Mouse (Mus musculus) MEL (cell line): ENCODE data around the gene Veph1. TPM values are rescaled to one million over a fixed set of nuclear protein-coding genes. Genes with fewer than 3 reads are reported as not detected.

Experiments
- DNase-seq: peaks from one replicate; pipeline ENCODE4 v3.0.0; 2011; ENCODE audit warnings: low read depth, low spot score
- H3K27ac ChIP-seq: 2 replicates; pipeline ENCODE4 v1.5.1; 2012; ENCODE audit warnings: low read depth, mild to moderate bottlenecking, control low read depth, low read length, moderate library complexity; ENCODE audit not compliant: control insufficient read depth
- H3K27me3 ChIP-seq, 2 experiments: fragments of 150-350 bp in 1 of 2; sonication (generic) in 1 of 2; 2 replicates each; pipeline ENCODE4 v1.6.1; 2012; ENCODE audit warnings: low read length in 2 of 2, mild to moderate bottlenecking in 2 of 2, improper control_type of control experiment in 1 of 2, moderate library complexity in 1 of 2; ENCODE audit not compliant: insufficient read depth in 2 of 2, control insufficient read depth in 1 of 2
- H3K36me3 ChIP-seq, 2 experiments: 2 replicates each; pipeline ENCODE4 v1.6.1; 2012 to 2014; ENCODE audit warnings: low read length in 2 of 2, improper control_type of control experiment in 1 of 2, inconsistent platforms in 1 of 2, mild to moderate bottlenecking in 1 of 2; ENCODE audit not compliant: insufficient read depth in 2 of 2, control insufficient read depth in 1 of 2
- H3K4me1 ChIP-seq, 2 experiments: fragments of 150-350 bp in 1 of 2; sonication (generic) in 1 of 2; 2 replicates each; pipeline ENCODE4 v1.6.1; 2012; ENCODE audit warnings: low read length in 2 of 2, improper control_type of control experiment in 1 of 2, mild to moderate bottlenecking in 1 of 2; ENCODE audit not compliant: insufficient read depth in 2 of 2, control insufficient read depth in 1 of 2
- H3K4me3 ChIP-seq, 2 experiments: fragments of 150-350 bp in 1 of 2; sonication (generic) in 1 of 2; 2 replicates each; pipeline ENCODE4 v1.5.1; 2012; ENCODE audit warnings: low read depth in 2 of 2, low read length in 2 of 2, mild to moderate bottlenecking in 2 of 2, moderate library complexity in 2 of 2, control low read depth in 1 of 2, improper control_type of control experiment in 1 of 2; ENCODE audit not compliant: control insufficient read depth in 1 of 2, insufficient read depth in 1 of 2
- H3K79me2 ChIP-seq: 2 replicates; pipeline ENCODE4 v1.6.1; 2012; ENCODE audit warnings: mild to moderate bottlenecking, low read length, moderate library complexity; ENCODE audit not compliant: control insufficient read depth, poor library complexity, insufficient read depth
- H3K9ac ChIP-seq: 2 replicates; pipeline ENCODE4 v1.6.1; 2012; ENCODE audit warnings: low read depth, mild to moderate bottlenecking, control low read depth, low read length, moderate library complexity; ENCODE audit not compliant: control insufficient read depth, poor library complexity, severe bottlenecking
- H3K9me3 ChIP-seq: fragments of 150-350 bp; sonication (generic); replicated peaks from 2 replicates; pipeline ENCODE4 v1.6.1; 2012; ENCODE audit warnings: mild to moderate bottlenecking, low read length, improper control_type of control experiment, moderate library complexity; ENCODE audit not compliant: insufficient read depth
- CHD1 ChIP-seq: IDR thresholded peaks from 2 replicates; pipeline ENCODE4 v1.6.1; 2012; ENCODE audit warnings: low read depth, mild to moderate bottlenecking, inconsistent platforms, low read length, improper control_type of control experiment
- CTCF ChIP-seq, 3 experiments: IDR thresholded peaks in 2 of 3; conservative IDR thresholded peaks in 1 of 3; 2 replicates each; pipeline ENCODE4 v1.5.1; 2011 to 2012; ENCODE audit warnings: low read length in 3 of 3, low read depth in 2 of 3, mild to moderate bottlenecking in 2 of 3, improper control_type of control experiment in 1 of 3, inconsistent platforms in 1 of 3, mixed read lengths in 1 of 3, moderate library complexity in 1 of 3; ENCODE audit not compliant: control insufficient read depth in 1 of 3, insufficient read depth in 1 of 3, poor library complexity in 1 of 3, severe bottlenecking in 1 of 3
- GATA1 ChIP-seq: IDR thresholded peaks from 2 replicates; pipeline ENCODE4 v1.6.1; 2011; ENCODE audit warnings: low read depth, low read length, improper control_type of control experiment
- KAT2A ChIP-seq: conservative IDR thresholded peaks from 2 replicates; pipeline ENCODE4 v1.6.1; 2012; ENCODE audit warnings: low read depth, low read length, improper control_type of control experiment, inconsistent platforms
- MAFK ChIP-seq: IDR thresholded peaks from 2 replicates; pipeline ENCODE4 v1.6.1; 2011; ENCODE audit warnings: low read depth, mild to moderate bottlenecking, low read length, improper control_type of control experiment, borderline replicate concordance
- MAX ChIP-seq: IDR thresholded peaks from 2 replicates; pipeline ENCODE4 v1.6.1; 2011; ENCODE audit warnings: low read length, improper control_type of control experiment
- MYC ChIP-seq: IDR thresholded peaks from 2 replicates; pipeline ENCODE4 v1.6.1; 2011; ENCODE audit warnings: low read depth, mild to moderate bottlenecking, low read length, improper control_type of control experiment, moderate library complexity
- NELFE ChIP-seq: IDR thresholded peaks from 2 replicates; pipeline ENCODE4 v1.6.1; 2011; ENCODE audit warnings: low read depth, low read length, improper control_type of control experiment
- NRF1 ChIP-seq: IDR thresholded peaks from 2 replicates; pipeline ENCODE4 v1.6.1; 2014; ENCODE audit warnings: low read depth, mild to moderate bottlenecking, inconsistent platforms, low read length, improper control_type of control experiment, moderate library complexity; ENCODE audit not compliant: poor library complexity, insufficient read depth, severe bottlenecking
- POLR2AphosphoS2 ChIP-seq: IDR thresholded peaks from 2 replicates; pipeline ENCODE4 v1.6.1; 2011; ENCODE audit warnings: low read length, improper control_type of control experiment
- SMC3 ChIP-seq: IDR thresholded peaks from 2 replicates; pipeline ENCODE4 v1.6.1; 2011; ENCODE audit warnings: low read depth, low read length, improper control_type of control experiment
- polyA plus RNA-seq, 2 experiments: library from polyadenylated mRNA; stranded (reverse) in 1 of 2; unstranded in 1 of 2; fragments of >175 nt in 1 of 2; fragments of >200 nt in 1 of 2; gene quantifications; 2 replicates each; pipeline versions ENCODE4 v1.2.1 to v1.2.4; 2012; ENCODE audit warnings: low replicate concordance in 2 of 2, low read depth in 1 of 2; ENCODE audit not compliant: insufficient read length in 2 of 2, insufficient read depth in 1 of 2, missing spikeins in 1 of 2
- total RNA-seq: library from RNA; depleted of rRNA; stranded (reverse); fragments of 300-350 nt; gene quantifications from 2 replicates; pipeline ENCODE4 v1.2.3, GENCODE M21; 2012

Gene Veph1
- total and polyA plus RNA-seq, 3 experiments = 0.01 TPM; not detected in 2

- Histone ChIP-seq H3K36me3 (no peaks in the 10 kb centered on the region), H3K4me3 (no peak overlapping the region), H3K4me1 (no peaks in the 10 kb centered on the region), H3K27ac (no peak overlapping the region), H3K9me3 (no peaks in the 10 kb centered on the region), H3K27me3 (peaks cover 0 to 3% of the 10 kb centered on the region in 2 experiments; a peak in 3 of 4 replicates), H3K9ac (no peak overlapping the region), H3K79me2 (no peaks in the 10 kb centered on the region)
- no peak for DNase-seq
- TF ChIP-seq NRF1 = no peak
- no peak for TF ChIP-seq KAT2A
- TF ChIP-seq GATA1 = no peak
- TF ChIP-seq MAFK = no peak
- no peak for TF ChIP-seq NELFE
Measured at GRCm38 (mm10) chr3:66083856-66084255, 212.8 kb downstream of the Veph1 start.

- no peak overlapping the region for H3K4me3 ChIP-seq
- H3K9me3 ChIP-seq = no peaks in the 10 kb centered on the region
- no peak for DNase-seq
- TF ChIP-seq CHD1 = no peak
- TF ChIP-seq CTCF (IDR thresholded peaks at IDR 0.05 in 2 of 3, conservative IDR thresholded peaks at IDR 0.05 in 1 of 3; ENCODE audit: control insufficient read depth in 1 of 3, insufficient read depth in 1 of 3, low read depth in 2 of 3, low read length in 3 of 3, poor library complexity in 1 of 3, severe bottlenecking in 1 of 3) = no peak
- no peak for TF ChIP-seq MYC
- H3K9ac ChIP-seq = no peak overlapping the region
- no peak overlapping the region for H3K27ac ChIP-seq
- H3K79me2 ChIP-seq = no peaks in the 10 kb centered on the region
- H3K4me1 ChIP-seq = no peaks in the 10 kb centered on the region
- peaks cover 0 to 3% of the 10 kb centered on the region in 2 experiments; a peak in 3 of 4 replicates for H3K27me3 ChIP-seq
- no peaks in the 10 kb centered on the region for H3K36me3 ChIP-seq
Measured at GRCm38 (mm10) chr3:66083407-66083806, 213.2 kb downstream of the Veph1 start.

GRCm38 (mm10) chr3:66082975-66083374, 213.7 kb downstream of the Veph1 start:
- no peaks in the 10 kb centered on the region for H3K4me1 ChIP-seq
- TF ChIP-seq MAFK = no peak
- no peak for TF ChIP-seq CHD1
- no peak for TF ChIP-seq MAX
- no peak for TF ChIP-seq POLR2AphosphoS2
- TF ChIP-seq SMC3 = no peak
- H3K27ac ChIP-seq = no peak overlapping the region
- H3K4me3 ChIP-seq = no peak overlapping the region
- DNase-seq = no peak
- H3K9me3 ChIP-seq = no peaks in the 10 kb centered on the region
- no peaks in the 10 kb centered on the region for H3K79me2 ChIP-seq
- H3K9ac ChIP-seq = no peak overlapping the region
- no peaks in the 10 kb centered on the region for H3K36me3 ChIP-seq
- H3K27me3 ChIP-seq = peaks cover 0 to 3% of the 10 kb centered on the region in 2 experiments; a peak in 3 of 4 replicates
